Mouse (Mus musculus): ENCODE data around the gene Ntrk2.
A peak's percentile ranks its signal among the peaks of the same experiment; 100 is the strongest.

Gene Ntrk2

GRCm38 (mm10) chr13:58806397-58806892, at the start of gene Ntrk2:
Gene Ntrk2 (plus strand): TSS chr13:58806569.
- DNase-seq (ENCODE audit: low read depth, low spot score), result peak; percentile 78

GRCm38 (mm10) chr13:58761003-58761630, 45.3 kb upstream of the Ntrk2 start:
- no peak for DNase-seq (ENCODE audit: low read depth, low spot score)

GRCm38 (mm10) chr13:58768258-58768657, 38.1 kb upstream of the Ntrk2 start:
- DNase-seq (ENCODE audit: low read depth, low spot score), result no peak

DNA sequence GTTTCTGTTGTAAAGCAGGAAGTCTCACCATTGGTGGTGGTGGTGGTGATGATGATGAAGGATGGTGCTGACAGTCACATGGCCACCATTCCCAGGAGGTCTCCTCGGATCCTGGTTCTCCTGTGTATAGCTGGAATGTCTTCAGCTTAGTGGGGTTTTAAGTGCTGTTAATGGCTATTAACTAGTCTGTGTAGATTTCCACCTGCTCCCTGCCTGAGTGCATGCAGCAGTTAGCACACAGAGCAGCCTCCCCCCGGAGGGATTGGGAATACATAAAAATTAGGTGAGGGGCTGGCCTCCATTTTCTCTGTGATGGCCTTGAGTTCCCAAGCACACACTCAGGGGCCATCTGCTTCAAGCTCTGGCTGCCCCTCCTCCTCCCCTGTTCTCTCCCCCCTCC, 36.9 kb upstream of the Ntrk2 start:
- DNase-seq (ENCODE audit: low read depth, low spot score), result no peak

GRCm38 (mm10) chr13:58779261-58779660, 27.1 kb upstream of the Ntrk2 start:
- DNase-seq (ENCODE audit: low read depth, low spot score), result no peak

- DNase-seq (ENCODE audit: low read depth, low spot score), result no peak
Measured at GRCm38 (mm10) chr13:58786476-58786875, 19.9 kb upstream of the Ntrk2 start.

GRCm38 (mm10) chr13:58790741-58791140, 15.6 kb upstream of the Ntrk2 start:
- no peak for DNase-seq (ENCODE audit: low read depth, low spot score)

- DNase-seq (ENCODE audit: low read depth, low spot score), result no peak
Measured at GRCm38 (mm10) chr13:58797386-58797785, 9.0 kb upstream of the Ntrk2 start.

DNA sequence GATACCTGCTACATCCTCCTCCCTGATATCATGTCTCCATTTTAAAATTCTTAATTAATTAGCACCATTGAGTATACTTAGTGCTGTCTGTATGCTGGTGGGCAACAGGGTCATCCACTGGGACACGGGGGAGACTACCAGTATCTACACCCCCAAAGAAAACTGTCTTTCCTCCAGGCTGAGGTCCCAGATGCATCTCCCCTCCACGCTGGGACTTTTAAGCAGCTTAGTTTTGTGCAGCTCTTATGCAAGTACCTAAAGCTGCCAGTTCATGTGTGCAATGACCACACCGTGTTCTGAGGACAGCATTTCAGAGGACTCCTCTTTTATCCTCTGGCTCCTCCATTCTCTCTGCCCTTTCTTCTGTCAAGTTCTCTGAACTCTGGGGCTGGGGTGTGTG, 5.1 kb upstream of the Ntrk2 start:
- no peak for DNase-seq (ENCODE audit: low read depth, low spot score)

GRCm38 (mm10) chr13:58803882-58804281, 2.5 kb upstream of the Ntrk2 start:
- DNase-seq (ENCODE audit: low read depth, low spot score), result no peak

DNA sequence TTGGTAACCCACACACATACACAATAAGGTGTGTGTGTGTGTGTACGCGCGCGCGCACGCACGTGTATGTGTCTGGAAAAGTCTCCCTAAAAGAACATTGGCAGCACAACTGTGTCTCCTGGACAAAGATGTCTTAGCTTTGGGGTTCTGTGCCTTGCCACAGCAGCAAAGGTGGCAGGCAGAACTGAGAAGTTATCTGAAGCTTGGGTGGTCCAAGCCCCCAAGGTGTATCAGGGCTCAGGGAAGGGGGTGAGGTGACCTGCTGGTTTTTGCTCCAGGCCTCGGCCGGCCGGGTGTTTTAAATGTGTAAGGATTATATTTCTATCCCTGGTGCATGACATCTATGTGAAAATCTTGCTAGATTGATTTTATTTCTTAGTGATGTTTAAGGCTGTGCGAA, 536 bp upstream of the Ntrk2 start:
- DNase-seq (ENCODE audit: low read depth, low spot score), result no peak

- DNase-seq (ENCODE audit: low read depth, low spot score), result no peak
Measured at GRCm38 (mm10) chr13:58806896-58807628, 693 bp downstream of the Ntrk2 start.

GRCm38 (mm10) chr13:58807629-58808363, 1.4 kb downstream of the Ntrk2 start:
- no peak for DNase-seq (ENCODE audit: low read depth, low spot score)

- DNase-seq (ENCODE audit: low read depth, low spot score), result no peak
Measured at GRCm38 (mm10) chr13:58808381-58808821, 2.0 kb downstream of the Ntrk2 start.

DNA sequence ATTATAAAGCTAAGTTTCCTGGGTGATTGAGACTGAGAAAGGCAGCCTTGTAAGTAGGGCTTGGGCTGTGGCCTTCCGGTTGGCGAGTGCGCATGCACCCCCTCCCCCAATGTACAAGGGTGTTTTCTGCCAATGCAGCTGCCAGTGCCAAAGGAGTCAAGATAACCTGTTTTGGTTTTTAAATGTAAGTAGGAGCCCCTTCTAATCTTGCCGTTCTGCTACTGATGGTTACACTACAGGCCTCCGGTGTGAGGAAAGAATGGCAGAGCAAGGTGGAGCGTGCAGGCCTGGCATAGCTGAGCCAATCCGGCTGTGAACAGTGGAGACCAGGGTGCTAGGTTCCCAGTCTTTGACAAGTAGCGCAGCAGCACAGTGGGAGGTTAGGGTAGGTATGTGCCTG, 3.6 kb downstream of the Ntrk2 start:
- DNase-seq (ENCODE audit: low read depth, low spot score), result no peak

GRCm38 (mm10) chr13:58824752-58825151, 18.4 kb downstream of the Ntrk2 start:
- DNase-seq (ENCODE audit: low read depth, low spot score), result no peak

DNA sequence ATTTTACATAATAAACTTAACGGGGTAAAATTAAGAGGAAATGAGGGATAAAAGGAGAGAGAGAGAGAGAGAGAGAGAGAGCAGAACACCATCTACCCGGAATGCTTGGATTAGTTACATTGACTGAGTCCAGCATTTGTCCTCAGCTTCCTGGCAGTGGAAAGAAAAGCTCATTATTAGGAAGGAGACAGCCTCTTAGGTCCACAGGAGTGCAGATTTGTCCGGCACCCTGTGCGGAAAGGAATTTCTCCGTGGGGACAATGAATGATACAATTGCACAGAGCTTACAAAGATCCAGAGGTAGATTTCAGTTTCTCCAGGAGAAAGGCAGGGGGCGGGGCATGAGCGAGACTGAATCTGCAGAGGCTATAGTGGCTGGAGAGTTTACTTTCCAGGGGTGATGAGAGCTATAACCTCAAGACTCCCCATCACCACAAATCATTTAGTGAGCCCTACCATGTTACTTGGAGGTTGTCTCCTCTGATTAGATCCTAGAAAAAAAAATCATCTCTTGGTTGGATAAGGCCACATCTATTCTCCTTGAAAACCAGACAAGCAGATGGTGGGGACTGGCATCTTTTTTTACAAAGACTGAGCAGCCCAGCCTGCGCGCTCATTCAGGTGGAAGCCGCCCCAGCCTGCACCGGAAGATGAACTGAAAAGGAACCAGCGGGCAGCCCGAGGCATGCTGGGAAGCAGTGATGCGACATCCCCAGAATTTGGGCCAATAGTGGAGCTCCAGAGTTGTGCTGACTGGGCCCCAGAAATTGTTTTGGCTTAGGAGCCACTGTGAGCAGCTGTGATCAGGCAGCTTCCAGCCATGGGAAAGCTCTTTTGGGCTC, 20.2 kb downstream of the Ntrk2 start:
- DNase-seq (ENCODE audit: low read depth, low spot score), result no peak

- no peak for DNase-seq (ENCODE audit: low read depth, low spot score)
Measured at GRCm38 (mm10) chr13:58831999-58832398, 25.6 kb downstream of the Ntrk2 start.

DNA sequence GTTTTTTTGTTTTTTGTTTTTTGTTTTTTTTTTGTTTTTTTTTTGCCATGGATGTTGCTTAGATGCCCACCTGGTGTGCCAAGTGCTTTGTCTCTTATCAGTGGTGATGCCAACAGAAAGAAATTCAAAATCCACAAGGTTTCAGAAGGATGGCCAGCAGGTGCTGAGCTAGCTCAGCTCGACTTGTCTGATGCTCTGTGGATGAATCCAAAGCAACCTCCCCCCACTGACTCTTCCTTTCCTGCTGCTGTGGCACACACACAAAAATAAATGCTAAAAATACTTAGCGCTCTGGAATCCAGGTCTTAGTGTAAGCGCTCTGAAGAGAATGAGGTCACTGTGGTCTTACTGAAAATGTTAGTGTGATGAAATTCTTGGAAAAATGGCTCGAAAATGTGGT, 28.4 kb downstream of the Ntrk2 start:
- DNase-seq (ENCODE audit: low read depth, low spot score), result no peak

GRCm38 (mm10) chr13:58836891-58837290, 30.5 kb downstream of the Ntrk2 start:
- no peak for DNase-seq (ENCODE audit: low read depth, low spot score)

GRCm38 (mm10) chr13:58838110-58838509, 31.7 kb downstream of the Ntrk2 start:
- no peak for DNase-seq (ENCODE audit: low read depth, low spot score)
